Mouse (Mus musculus): Measurements from ENCODE around the gene Fbn1. TPM values are rescaled to one million over a fixed set of nuclear protein-coding genes. Genes with fewer than 3 reads are reported as not detected.
A peak's percentile ranks its signal among the peaks of the same experiment; 100 is the strongest.

The Fbn1 gene
- polyA plus RNA-seq, 1 experiment from 2014 or later: 17.2 TPM

GRCm38 (mm10) chr2:125263753-125264152, 244.0 kb downstream of the Fbn1 start:
- TF ChIP-seq CTCF (IDR thresholded peaks at IDR 0.05; ENCODE audit: low read depth) (no peak), EP300 (optimal IDR thresholded peaks at IDR 0.05) (no peak)
- ATAC-seq (ENCODE audit: low FRiP score, low TSS enrichment) (no peak), DNase-seq (ENCODE audit: low spot score) (no peak)
- Histone ChIP-seq H3K9ac (ENCODE audit: low read length) (no peak overlapping the region), H3K27me3 (ENCODE audit: control insufficient read depth, insufficient read depth, low read length) (no peaks in the 10 kb centered on the region), H3K4me3 (ENCODE audit: low read depth, low read length) (no peak overlapping the region), H3K27ac (replicated peaks) (no peak overlapping the region), H3K36me3 (ENCODE audit: control insufficient read depth, insufficient read depth, low read length) (no peaks in the 10 kb centered on the region), H3K9me3 (ENCODE audit: control insufficient read depth, low read length) (no peaks in the 10 kb centered on the region), H3K4me1 (replicated peaks; ENCODE audit: control insufficient read depth, insufficient read depth) (no peaks in the 10 kb centered on the region), H3K4me2 (replicated peaks; ENCODE audit: low read depth) (no peak overlapping the region)
- 22% methylated on average over 9 of the region's 9 CpGs for WGBS

GRCm38 (mm10) chr2:125263056-125263455, 244.7 kb downstream of the Fbn1 start:
- DNase-seq (ENCODE audit: low spot score) (no peak), ATAC-seq (ENCODE audit: low FRiP score, low TSS enrichment) (no peak)
- 16% methylated on average over 5 of the region's 5 CpGs for WGBS
- Histone ChIP-seq H3K4me3 (ENCODE audit: low read depth, low read length) (no peak overlapping the region), H3K27ac (replicated peaks) (no peak overlapping the region), H3K9ac (ENCODE audit: low read length) (no peak overlapping the region), H3K36me3 (ENCODE audit: control insufficient read depth, insufficient read depth, low read length) (no peaks in the 10 kb centered on the region), H3K4me1 (replicated peaks; ENCODE audit: control insufficient read depth, insufficient read depth) (no peaks in the 10 kb centered on the region), H3K4me2 (replicated peaks; ENCODE audit: low read depth) (no peak overlapping the region), H3K9me3 (ENCODE audit: control insufficient read depth, low read length) (no peaks in the 10 kb centered on the region), H3K27me3 (ENCODE audit: control insufficient read depth, insufficient read depth, low read length) (no peaks in the 10 kb centered on the region)
- TF ChIP-seq CTCF (IDR thresholded peaks at IDR 0.05; ENCODE audit: low read depth) (peak; percentile 69), EP300 (optimal IDR thresholded peaks at IDR 0.05) (no peak)

GRCm38 (mm10) chr2:125260326-125260725, 247.5 kb downstream of the Fbn1 start:
- DNase-seq (ENCODE audit: low spot score): no peak
- no peaks in the 10 kb centered on the region for H3K4me1 ChIP-seq (replicated peaks; ENCODE audit: control insufficient read depth, insufficient read depth)
- 75% methylated on average over 2 of the region's 2 CpGs for WGBS
- H3K4me2 ChIP-seq (replicated peaks; ENCODE audit: low read depth): no peak overlapping the region
- H3K27ac ChIP-seq (replicated peaks): no peak overlapping the region
- peaks cover 8% of the 10 kb centered on the region; the same call in 1 of the 2 replicates for H3K36me3 ChIP-seq (ENCODE audit: control insufficient read depth, insufficient read depth, low read length)
- no peaks in the 10 kb centered on the region for H3K9me3 ChIP-seq (ENCODE audit: control insufficient read depth, low read length)
- no peaks in the 10 kb centered on the region for H3K27me3 ChIP-seq (ENCODE audit: control insufficient read depth, insufficient read depth, low read length)
- TF ChIP-seq EP300 (optimal IDR thresholded peaks at IDR 0.05) (no peak), CTCF (IDR thresholded peaks at IDR 0.05; ENCODE audit: low read depth) (no peak)
- no peak for ATAC-seq (ENCODE audit: low FRiP score, low TSS enrichment)
- H3K4me3 ChIP-seq (ENCODE audit: low read depth, low read length): no peak overlapping the region
- H3K9ac ChIP-seq (ENCODE audit: low read length): no peak overlapping the region

- Histone ChIP-seq H3K4me1 (replicated peaks; ENCODE audit: control insufficient read depth, insufficient read depth) (no peaks in the 10 kb centered on the region), H3K9me3 (ENCODE audit: control insufficient read depth, low read length) (no peaks in the 10 kb centered on the region), H3K4me2 (replicated peaks; ENCODE audit: low read depth) (no peak overlapping the region), H3K27ac (replicated peaks) (no peak overlapping the region), H3K36me3 (ENCODE audit: control insufficient read depth, insufficient read depth, low read length) (peaks cover 8% of the 10 kb centered on the region; the same call in 1 of the 2 replicates), H3K4me3 (ENCODE audit: low read depth, low read length) (no peak overlapping the region), H3K9ac (ENCODE audit: low read length) (no peak overlapping the region), H3K27me3 (ENCODE audit: control insufficient read depth, insufficient read depth, low read length) (no peaks in the 10 kb centered on the region)
- DNase-seq (ENCODE audit: low spot score): no peak
- TF ChIP-seq CTCF (IDR thresholded peaks at IDR 0.05; ENCODE audit: low read depth) (peak; percentile 81), EP300 (optimal IDR thresholded peaks at IDR 0.05) (no peak)
- 0 out of 2 replicates have a peak, but pooled peaks have one; percentile 40 for ATAC-seq (ENCODE audit: low FRiP score, low TSS enrichment)
- 84% methylated on average over 14 of the region's 14 CpGs for WGBS
These were observed 248.3 kb downstream of the Fbn1 start for GRCm38 (mm10) chr2:125259230-125260120.

- no peak for DNase-seq (ENCODE audit: low spot score)
- Histone ChIP-seq H3K4me2 (replicated peaks; ENCODE audit: low read depth) (no peak overlapping the region), H3K36me3 (ENCODE audit: control insufficient read depth, insufficient read depth, low read length) (peaks cover 12% of the 10 kb centered on the region; the same call in 1 of the 2 replicates), H3K27ac (replicated peaks) (no peak overlapping the region), H3K4me1 (replicated peaks; ENCODE audit: control insufficient read depth, insufficient read depth) (no peaks in the 10 kb centered on the region), H3K27me3 (ENCODE audit: control insufficient read depth, insufficient read depth, low read length) (no peaks in the 10 kb centered on the region), H3K4me3 (ENCODE audit: low read depth, low read length) (no peak overlapping the region), H3K9ac (ENCODE audit: low read length) (no peak overlapping the region), H3K9me3 (ENCODE audit: control insufficient read depth, low read length) (no peaks in the 10 kb centered on the region)
- 33% methylated on average over 3 of the region's 3 CpGs for WGBS
- TF ChIP-seq EP300 (optimal IDR thresholded peaks at IDR 0.05) (no peak), CTCF (IDR thresholded peaks at IDR 0.05; ENCODE audit: low read depth) (no peak)
- ATAC-seq (ENCODE audit: low FRiP score, low TSS enrichment): no peak
These were observed 251.9 kb downstream of the Fbn1 start for GRCm38 (mm10) chr2:125255886-125256285.

GRCm38 (mm10) chr2:125254630-125255029, 253.2 kb downstream of the Fbn1 start:
- ATAC-seq (ENCODE audit: low FRiP score, low TSS enrichment) (no peak), DNase-seq (ENCODE audit: low spot score) (no peak)
- Histone ChIP-seq H3K36me3 (ENCODE audit: control insufficient read depth, insufficient read depth, low read length) (peaks cover 12% of the 10 kb centered on the region; the same call in 1 of the 2 replicates), H3K27me3 (ENCODE audit: control insufficient read depth, insufficient read depth, low read length) (no peaks in the 10 kb centered on the region), H3K4me2 (replicated peaks; ENCODE audit: low read depth) (no peak overlapping the region), H3K9me3 (ENCODE audit: control insufficient read depth, low read length) (no peaks in the 10 kb centered on the region), H3K27ac (replicated peaks) (no peak overlapping the region), H3K9ac (ENCODE audit: low read length) (no peak overlapping the region), H3K4me3 (ENCODE audit: low read depth, low read length) (no peak overlapping the region), H3K4me1 (replicated peaks; ENCODE audit: control insufficient read depth, insufficient read depth) (no peaks in the 10 kb centered on the region)
- 95% methylated on average over 3 of the region's 3 CpGs for WGBS
- TF ChIP-seq EP300 (optimal IDR thresholded peaks at IDR 0.05) (no peak), CTCF (IDR thresholded peaks at IDR 0.05; ENCODE audit: low read depth) (no peak)

Data from stomach, postnatal 0 days (tissue).